In the genomic region with DNA sequence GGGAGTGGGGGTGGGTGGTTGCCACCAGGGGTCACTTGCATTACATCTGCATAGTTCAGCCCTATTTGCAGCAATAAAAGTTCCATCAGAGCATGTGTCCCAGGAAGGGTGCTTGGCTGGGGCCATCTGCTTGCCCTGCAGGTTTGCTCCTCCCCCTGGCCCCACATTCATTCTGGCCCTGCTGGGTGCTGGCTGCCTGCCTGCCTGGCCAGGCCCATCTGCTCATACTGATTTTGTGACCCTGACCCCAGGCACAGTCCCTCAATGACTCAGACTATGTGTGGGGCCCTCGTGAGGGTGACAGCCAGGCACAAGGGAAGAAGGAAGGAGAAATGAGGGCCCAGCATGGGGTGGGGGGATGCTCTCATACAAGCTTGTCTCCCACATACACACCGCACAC, we compare ENCODE assay signal across 10 mouse cellular contexts. TPM values are rescaled to one million over a fixed set of nuclear protein-coding genes. Genes with fewer than 3 reads are reported as not detected.
DNase-seq lines count a peak whose midpoint lies in the region; ATAC-seq lines count a peak whose summit lies in the region.
"Had no signal": no experiment of that assay in that cellular context is flagged by ENCODE, and none has a peak within 500 bp of the region (broad histone marks: within the 10 kb centered on the region; RNA-seq: fewer than 3 reads in every experiment).

No protein-coding gene starts in this region.

- no peaks in the 10 kb centered on the region for H3K9me3 ChIP-seq in embryonic facial prominence, embryonic 15.5 days (replicated peaks)
- H3K9me3 ChIP-seq in midbrain, embryonic 16.5 days (replicated peaks; ENCODE audit: control insufficient read depth, low read length, poor library complexity, severe bottlenecking): no peaks in the 10 kb centered on the region

- peak; percentile 49 to 50 for DNase-seq in kidney, adult 8-10 months
- no peak for DNase-seq in kidney, adult 9 months
- peak; percentile 79 for DNase-seq in adrenal gland, postnatal 10 days
- no peak for DNase-seq in natural killer cell, adult 2 months (ENCODE audit: low spot score in 2 of 2)
- DNase-seq in layer of hippocampus, adult 9-11 months: no peak

- H3K27me3 ChIP-seq in embryonic facial prominence, embryonic 15.5 days: no peaks in the 10 kb centered on the region
- H3K27me3 ChIP-seq in midbrain, embryonic 16.5 days (ENCODE audit: control insufficient read depth, insufficient read depth, low read depth, low read length): peaks cover 10% of the 10 kb centered on the region

- no peaks in the 10 kb centered on the region for H3K4me1 ChIP-seq in embryonic facial prominence, embryonic 15.5 days
- no peaks in the 10 kb centered on the region for H3K4me1 ChIP-seq in midbrain, embryonic 16.5 days (ENCODE audit: control insufficient read depth, insufficient read depth, low read length)

- H3K9ac ChIP-seq in embryonic facial prominence, embryonic 15.5 days: no peak overlapping the region
- H3K9ac ChIP-seq in midbrain, embryonic 16.5 days (ENCODE audit: low read depth, low read length): no peak overlapping the region

- no peak overlapping the region for H3K27ac ChIP-seq in embryonic facial prominence, embryonic 15.5 days (replicated peaks)
- no peak overlapping the region for H3K27ac ChIP-seq in midbrain, embryonic 16.5 days (ENCODE audit: low read length)

- no peaks in the 10 kb centered on the region for H3K36me3 ChIP-seq in embryonic facial prominence, embryonic 15.5 days
- no peaks in the 10 kb centered on the region for H3K36me3 ChIP-seq in midbrain, embryonic 16.5 days (ENCODE audit: control insufficient read depth, insufficient read depth, low read length)

- 60% methylated on average over 2 of the region's 2 CpGs for WGBS in embryonic facial prominence, embryonic 15.5 days
- 50% methylated on average over 2 of the region's 2 CpGs for WGBS in midbrain, embryonic 16.5 days

- ATAC-seq in embryonic facial prominence, embryonic 15.5 days (ENCODE audit: insufficient number of reproducible peaks, low FRiP score, low TSS enrichment, low read depth): 0 out of 2 replicates have a peak, but pooled peaks have one; percentile 5
- ATAC-seq in midbrain, embryonic 16.5 days: peak; percentile 28; the same call in 1 of the 2 replicates
- ATAC-seq in granulocyte monocyte progenitor cell, adult 5-6 weeks (replicated peaks; ENCODE audit: poor library complexity, severe bottlenecking): no peak
- ATAC-seq: lung, postnatal 0 days had no signal

- H3K4me2 ChIP-seq in embryonic facial prominence, embryonic 15.5 days (replicated peaks): no peak overlapping the region
- no peak overlapping the region for H3K4me2 ChIP-seq in midbrain, embryonic 16.5 days (ENCODE audit: low read length)

- no peak overlapping the region for H3K4me3 ChIP-seq in embryonic facial prominence, embryonic 15.5 days (replicated peaks)
- H3K4me3 ChIP-seq in midbrain, embryonic 16.5 days (ENCODE audit: low read depth, low read length): no peak overlapping the region
- H3K4me3 ChIP-seq: erythroblast, embryonic 14.5 days had no signal

RNA-seq across cellular contexts. Expression of gene Gadd45g, which starts 12.9 kb away (rescaled TPM):
- 10 to 100 TPM; 28.4 to 87.1 TPM for total RNA-seq in adrenal gland, postnatal 10 days (2021)
- 79.3 and 88.7 TPM in 2 replicates for polyA plus RNA-seq in embryonic facial prominence, embryonic 15.5 days (2015; fragmentation: Nextera tagmentation; extraction: Ambion mirVana)
- 44.2 and 45.5 TPM in 2 replicates for polyA plus RNA-seq in midbrain, embryonic 16.5 days (2015; fragmentation: Nextera tagmentation; extraction: Ambion mirVana)
- total RNA-seq in granulocyte monocyte progenitor cell, adult 5-6 weeks (2014; fragmentation: Nextera tagmentation): 0.60 and 1.8 TPM in 2 replicates
- total RNA-seq in granulocyte monocyte progenitor cell, adult 5-6 weeks (2017): 3.3 and 7.0 TPM in 2 replicates

RNA-seq across cellular contexts. Expression of gene Sema4d, which starts 40.1 kb away (rescaled TPM):
- 10 to 100 TPM; 13.9 to 25.4 TPM for total RNA-seq in adrenal gland, postnatal 10 days (2021)
- 9.4 and 11.1 TPM in 2 replicates for polyA plus RNA-seq in embryonic facial prominence, embryonic 15.5 days (2015; fragmentation: Nextera tagmentation; extraction: Ambion mirVana)
- polyA plus RNA-seq in midbrain, embryonic 16.5 days (2015; fragmentation: Nextera tagmentation; extraction: Ambion mirVana): 15.4 and 16.7 TPM in 2 replicates
- total RNA-seq in granulocyte monocyte progenitor cell, adult 5-6 weeks (2014; fragmentation: Nextera tagmentation): 31.5 and 32.8 TPM in 2 replicates
- 8.3 and 9.9 TPM in 2 replicates for total RNA-seq in granulocyte monocyte progenitor cell, adult 5-6 weeks (2017)

Comparison
In these comparisons a context has a peak if more than half of its experiments do, and no peak if none do; other contexts are left out.
1. DNase-seq: peak in kidney, adult 8-10 months (2 of 2) and adrenal gland, postnatal 10 days (single experiment); none in kidney, adult 9 months (single experiment), natural killer cell, adult 2 months (0 of 2) and layer of hippocampus, adult 9-11 months (single experiment).